Mouse (Mus musculus) left cerebral cortex, postnatal 14 days (tissue): ENCODE results near the gene Ctnna3. TPM values are rescaled to one million over a fixed set of nuclear protein-coding genes. Genes with fewer than 3 reads are reported as not detected.
"Not testable (repeated sequence)": the region's sequence is repeated elsewhere in the genome, so short reads cannot be mapped to it uniquely, and the experiment has no call there.

Experiments used
- DNase-seq, 2 experiments: peaks; one replicate each; pipeline ENCODE4 v3.0.0; 2021 to 2022; ENCODE audit warnings: low spot score in 2 of 2, mixed read lengths in 1 of 2
- intact Hi-C: fragments of 180-260 bp; cut with DNase I; formaldehyde crosslinking; loops from one replicate; pipeline ENCODE4 v1.15.1; 2025
- total RNA-seq, 2 experiments: library from RNA; stranded (reverse); gene quantifications; 2 replicates each; pipeline ENCODE4 v1.2.3; 2021

Gene Ctnna3
- total RNA-seq, 2 experiments from 2014 or later: 1.0 to 2.0 TPM

- DNase-seq: peak; percentile 38 to 42
- intact Hi-C loops: loop anchor here (5.0 to 10.0 kb wide), 2 partner anchors 150 to 663 kb away; no protein-coding TSS in a partner anchor
Measured at GRCm38 (mm10) chr10:63421739-63422735, 7.9 kb upstream of the Ctnna3 start, which contains the start of gene Gm7075. Gm7075 (minus strand) TSS chr10:63421789.

GRCm38 (mm10) chr10:63422736-63422992 lies 7.2 kb upstream of the Ctnna3 start:
- DNase-seq: no peak
- intact Hi-C loops: loop anchor here (5.0 to 10.0 kb wide), 2 partner anchors 150 to 662 kb away; no protein-coding TSS in a partner anchor

- no peak for DNase-seq
- intact Hi-C loops: loop anchor here (5.0 to 10.0 kb wide), 2 partner anchors 148 to 661 kb away; no protein-coding TSS in a partner anchor
Measured at GRCm38 (mm10) chr10:63423591-63424474, 6.1 kb upstream of the Ctnna3 start.

- DNase-seq: peak in 1 of 2 experiments; percentile 20
- intact Hi-C loops: loop anchor here (5.0 to 10.0 kb wide), 2 partner anchors 148 to 660 kb away; no protein-coding TSS in a partner anchor
Measured at GRCm38 (mm10) chr10:63424475-63424814, 5.5 kb upstream of the Ctnna3 start.

GRCm38 (mm10) chr10:63427146-63427545 lies 2.8 kb upstream of the Ctnna3 start:
- intact Hi-C loops: loop anchor here (5.0 to 10.0 kb wide), 2 partner anchors 50 to 658 kb away; no protein-coding TSS in a partner anchor
- no peak for DNase-seq

- intact Hi-C loops: loop anchor here (5.0 to 10.0 kb wide), 2 partner anchors 49 to 656 kb away; no protein-coding TSS in a partner anchor
- DNase-seq: peak; percentile 31 to 46
Measured at GRCm38 (mm10) chr10:63428243-63429022, 1.5 kb upstream of the Ctnna3 start.

- DNase-seq: no peak
- intact Hi-C loops: loop anchor here (5.0 to 10.0 kb wide), 2 partner anchors 48 to 656 kb away; no protein-coding TSS in a partner anchor
Measured at GRCm38 (mm10) chr10:63429023-63429340, 916 bp upstream of the Ctnna3 start.

GRCm38 (mm10) chr10:63429380-63429779 lies 518 bp upstream of the Ctnna3 start:
- intact Hi-C loops: loop anchor here (5.0 to 10.0 kb wide), 2 partner anchors 48 to 655 kb away; no protein-coding TSS in a partner anchor
- peak; percentile 99 to 100 for DNase-seq

- DNase-seq: no peak
- intact Hi-C loops: no loop called here
Measured at GRCm38 (mm10) chr10:63431221-63431736, 1.4 kb downstream of the Ctnna3 start.

- intact Hi-C loops: no loop called here
Measured at GRCm38 (mm10) chr10:63432099-63432498, 2.2 kb downstream of the Ctnna3 start.

GRCm38 (mm10) chr10:63432887-63433286 lies 3.0 kb downstream of the Ctnna3 start:
- DNase-seq: no peak
- intact Hi-C loops: no loop called here

More at GRCm38 (mm10) chr10:63432099-63432498, 2.2 kb downstream of the Ctnna3 start:
- DNase-seq: no peak

- intact Hi-C loops: no loop called here
- no peak for DNase-seq
Measured at GRCm38 (mm10) chr10:63438736-63439262, 8.9 kb downstream of the Ctnna3 start.

GRCm38 (mm10) chr10:63439694-63440228 lies 9.9 kb downstream of the Ctnna3 start:
- no peak for DNase-seq
- intact Hi-C loops: no loop called here

- intact Hi-C loops: not testable (repeated sequence)
Measured at GRCm38 (mm10) chr10:63444602-63445387, 14.9 kb downstream of the Ctnna3 start.

GRCm38 (mm10) chr10:63453926-63454325 lies 24.0 kb downstream of the Ctnna3 start:
- intact Hi-C loops: no loop called here
- no peak for DNase-seq

More at GRCm38 (mm10) chr10:63444602-63445387, 14.9 kb downstream of the Ctnna3 start:
- DNase-seq: not testable (repeated sequence)

- intact Hi-C loops: no loop called here
- no peak for DNase-seq
Measured at GRCm38 (mm10) chr10:63455110-63455878, 25.4 kb downstream of the Ctnna3 start.
